ENCODE assay signal across 12 mouse cellular contexts in genomic region chr16:26077246-26078099, GRCm38 (mm10). TPM values are rescaled to one million over a fixed set of nuclear protein-coding genes. Genes with fewer than 3 reads are reported as not detected.
DNase-seq lines count a peak whose midpoint lies in the region; ATAC-seq and TF ChIP-seq lines count a peak whose summit lies in the region.
"Had no signal": no experiment of that assay in that cellular context is flagged by ENCODE, and none has a peak within 500 bp of the region (broad histone marks: within the 10 kb centered on the region; RNA-seq: fewer than 3 reads in every experiment).

No protein-coding gene starts in this region.

- H3K9ac ChIP-seq in heart, postnatal 0 days (replicated peaks; ENCODE audit: low read depth, low read length), result no peak overlapping the region
- no peak overlapping the region for H3K9ac ChIP-seq in embryonic facial prominence, embryonic 12.5 days
- no peak overlapping the region for H3K9ac ChIP-seq in intestine, embryonic 15.5 days
- H3K9ac ChIP-seq in midbrain, embryonic 15.5 days, result no peak overlapping the region

- peak overlapping the region; percentile 61 for H3K27ac ChIP-seq in heart, postnatal 0 days (ENCODE audit: low read depth)
- peak overlapping the region; percentile 50; the same call in 1 of the 2 replicates for H3K27ac ChIP-seq in embryonic facial prominence, embryonic 12.5 days
- H3K27ac ChIP-seq in intestine, embryonic 15.5 days, result no peak overlapping the region
- H3K27ac ChIP-seq in midbrain, embryonic 15.5 days, result no peak overlapping the region
- H3K27ac ChIP-seq: macrophage had no signal

- H3K9me3 ChIP-seq in heart, postnatal 0 days (replicated peaks; ENCODE audit: control insufficient read depth, low read length), result no peaks in the 10 kb centered on the region
- no peaks in the 10 kb centered on the region for H3K9me3 ChIP-seq in embryonic facial prominence, embryonic 12.5 days
- no peaks in the 10 kb centered on the region for H3K9me3 ChIP-seq in intestine, embryonic 15.5 days
- H3K9me3 ChIP-seq in midbrain, embryonic 15.5 days, result no peaks in the 10 kb centered on the region

- H3K4me3 ChIP-seq in heart, postnatal 0 days (ENCODE audit: low read depth, low read length), result no peak overlapping the region
- no peak overlapping the region for H3K4me3 ChIP-seq in embryonic facial prominence, embryonic 12.5 days
- H3K4me3 ChIP-seq in intestine, embryonic 15.5 days (replicated peaks), result no peak overlapping the region
- no peak overlapping the region for H3K4me3 ChIP-seq in midbrain, embryonic 15.5 days

- intact Hi-C loops in left cerebral cortex, postnatal 14 days (cut with DNase I), result no loop called here

- no peaks in the 10 kb centered on the region for H3K36me3 ChIP-seq in heart, postnatal 0 days (replicated peaks; ENCODE audit: control insufficient read depth, insufficient read depth, low read length)
- H3K36me3 ChIP-seq in embryonic facial prominence, embryonic 12.5 days, result no peaks in the 10 kb centered on the region
- no peaks in the 10 kb centered on the region for H3K36me3 ChIP-seq in intestine, embryonic 15.5 days
- H3K36me3 ChIP-seq in midbrain, embryonic 15.5 days (replicated peaks), result no peaks in the 10 kb centered on the region

- H3K4me2 ChIP-seq in heart, postnatal 0 days (ENCODE audit: low read depth, low read length), result no peak overlapping the region
- no peak overlapping the region for H3K4me2 ChIP-seq in embryonic facial prominence, embryonic 12.5 days (replicated peaks)
- no peak overlapping the region for H3K4me2 ChIP-seq in intestine, embryonic 15.5 days (replicated peaks)
- no peak overlapping the region for H3K4me2 ChIP-seq in midbrain, embryonic 15.5 days

- 41% methylated on average over 10 of the region's 10 CpGs for WGBS in heart, postnatal 0 days
- WGBS in embryonic facial prominence, embryonic 12.5 days, result 68% methylated on average over 10 of the region's 10 CpGs
- 66% methylated on average over 10 of the region's 10 CpGs for WGBS in intestine, embryonic 15.5 days
- WGBS in midbrain, embryonic 15.5 days, result 51% methylated on average over 10 of the region's 10 CpGs

- no peak for ATAC-seq in heart, postnatal 0 days (ENCODE audit: insufficient read depth, low read depth)
- ATAC-seq in embryonic facial prominence, embryonic 12.5 days (ENCODE audit: insufficient number of reproducible peaks, insufficient read depth, low FRiP score, low TSS enrichment), result peak; percentile 28; the same call in 1 of the 2 replicates
- 0 out of 2 replicates have a peak, but pooled peaks have one; percentile 28 for ATAC-seq in intestine, embryonic 15.5 days
- ATAC-seq in midbrain, embryonic 15.5 days (replicated peaks), result peak; percentile 54

- peaks cover 27% of the 10 kb centered on the region for H3K4me1 ChIP-seq in heart, postnatal 0 days (ENCODE audit: control insufficient read depth, insufficient read depth)
- H3K4me1 ChIP-seq in embryonic facial prominence, embryonic 12.5 days, result peaks cover 19% of the 10 kb centered on the region
- H3K4me1 ChIP-seq in intestine, embryonic 15.5 days (replicated peaks), result peaks cover 12% of the 10 kb centered on the region
- no peaks in the 10 kb centered on the region for H3K4me1 ChIP-seq in midbrain, embryonic 15.5 days

- H3K27me3 ChIP-seq in heart, postnatal 0 days (ENCODE audit: control insufficient read depth, insufficient read depth, low read length), result no peaks in the 10 kb centered on the region
- no peaks in the 10 kb centered on the region for H3K27me3 ChIP-seq in embryonic facial prominence, embryonic 12.5 days
- H3K27me3 ChIP-seq in intestine, embryonic 15.5 days (replicated peaks), result no peaks in the 10 kb centered on the region
- H3K27me3 ChIP-seq in midbrain, embryonic 15.5 days (replicated peaks), result no peaks in the 10 kb centered on the region

- no peak for TF ChIP-seq CTCF in heart, postnatal 0 days (IDR thresholded peaks at IDR 0.05; ENCODE audit: low read depth)

- DNase-seq in heart, postnatal 0 days (ENCODE audit: low spot score), result no peak
- DNase-seq in heart, adult 8-10 months (ENCODE audit: low spot score), result no peak
- no peak for DNase-seq in frontal cortex, adult 2 months (ENCODE audit: extremely low spot score in 1 of 2, low spot score in 1 of 2)
- no peak for DNase-seq in left cerebral cortex, postnatal 14 days (ENCODE audit: low spot score in 2 of 2)
- no peak for DNase-seq in frontal cortex, postnatal 10 days (ENCODE audit: low spot score in 2 of 2)
- DNase-seq: adrenal gland, adult 2 months; cerebellum, adult 8-10 months; thymus, postnatal 36 days had no signal

- no peak for TF ChIP-seq EP300 in heart, postnatal 0 days (IDR thresholded peaks at IDR 0.05; ENCODE audit: low read depth)

RNA-seq across cellular contexts. Expression of gene P3h2, which starts 28.1 kb away (rescaled TPM):
- total RNA-seq in heart, postnatal 0 days (2014; rRNA removed; ENCODE audit: low replicate concordance), result 5.6 and 8.3 TPM in 2 replicates
- polyA plus RNA-seq in heart, postnatal 0 days (2015; fragmentation: Nextera tagmentation; extraction: Ambion mirVana), result 0.74 and 0.93 TPM in 2 replicates
- total RNA-seq in heart, adult 8-10 months (2022), result 1 to 10 TPM; 2.6 to 4.6 (median 3.6) TPM
- 4.4 and 6.5 TPM in 2 replicates for polyA plus RNA-seq in embryonic facial prominence, embryonic 12.5 days (2016; fragmentation: Nextera tagmentation; extraction: Ambion mirVana)
- polyA plus RNA-seq in intestine, embryonic 15.5 days (2015; fragmentation: Nextera tagmentation; extraction: Ambion mirVana), result 3.0 and 3.4 TPM in 2 replicates
- 0.56 and 1.2 TPM in 2 replicates for polyA plus RNA-seq in midbrain, embryonic 15.5 days (2015; fragmentation: Nextera tagmentation; extraction: Ambion mirVana)
- polyA plus RNA-seq in frontal cortex, adult 2 months (2012; rRNA removed), result 3.1 and 3.5 TPM in 2 replicates
- total RNA-seq in left cerebral cortex, postnatal 14 days (2021), result 1 to 10 TPM; 3.6 to 3.8 TPM

Comparison
In these comparisons a context has a peak if more than half of its experiments do, and no peak if none do; other contexts are left out.
1. H3K27ac ChIP-seq: peak in heart, postnatal 0 days (single experiment) and embryonic facial prominence, embryonic 12.5 days (single experiment); none in intestine, embryonic 15.5 days (single experiment) and midbrain, embryonic 15.5 days (single experiment).